Mouse (Mus musculus): ENCODE measurements around the gene H2al2a. TPM values are rescaled to one million over a fixed set of nuclear protein-coding genes. Genes with fewer than 3 reads are reported as not detected.

Gene H2al2a
- total RNA-seq, 2 experiments from 2014 or later: not detected

DNA sequence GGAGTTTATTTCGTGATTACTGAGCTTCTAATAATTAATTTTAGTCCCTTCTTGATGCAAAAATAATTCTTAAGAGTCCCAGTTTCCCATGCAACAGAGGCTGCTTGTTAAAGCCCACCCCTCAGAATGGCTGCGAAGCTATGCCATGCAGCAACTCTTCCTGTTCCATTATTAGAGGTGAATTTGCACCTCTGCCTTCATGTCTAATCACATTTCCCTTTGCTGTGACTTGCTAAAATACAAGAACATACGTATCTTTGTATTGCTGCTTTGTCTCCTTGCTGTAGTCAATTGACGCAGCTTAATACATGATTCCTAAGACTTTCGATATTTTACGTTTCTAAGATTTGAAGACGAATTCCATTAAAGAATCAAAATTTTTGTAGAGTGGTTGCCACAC is 32.9 kb upstream of the H2al2a start:
- peak; percentile 5 to 12 for DNase-seq
- intact Hi-C loops (cut with DNase I): loop anchor here (1.0 to 10.0 kb wide), 11 partner anchors 26 to 1345 kb away; partner anchors contain the start of genes Dnajc1, Mllt10, Msrb2 and Spag6

DNA sequence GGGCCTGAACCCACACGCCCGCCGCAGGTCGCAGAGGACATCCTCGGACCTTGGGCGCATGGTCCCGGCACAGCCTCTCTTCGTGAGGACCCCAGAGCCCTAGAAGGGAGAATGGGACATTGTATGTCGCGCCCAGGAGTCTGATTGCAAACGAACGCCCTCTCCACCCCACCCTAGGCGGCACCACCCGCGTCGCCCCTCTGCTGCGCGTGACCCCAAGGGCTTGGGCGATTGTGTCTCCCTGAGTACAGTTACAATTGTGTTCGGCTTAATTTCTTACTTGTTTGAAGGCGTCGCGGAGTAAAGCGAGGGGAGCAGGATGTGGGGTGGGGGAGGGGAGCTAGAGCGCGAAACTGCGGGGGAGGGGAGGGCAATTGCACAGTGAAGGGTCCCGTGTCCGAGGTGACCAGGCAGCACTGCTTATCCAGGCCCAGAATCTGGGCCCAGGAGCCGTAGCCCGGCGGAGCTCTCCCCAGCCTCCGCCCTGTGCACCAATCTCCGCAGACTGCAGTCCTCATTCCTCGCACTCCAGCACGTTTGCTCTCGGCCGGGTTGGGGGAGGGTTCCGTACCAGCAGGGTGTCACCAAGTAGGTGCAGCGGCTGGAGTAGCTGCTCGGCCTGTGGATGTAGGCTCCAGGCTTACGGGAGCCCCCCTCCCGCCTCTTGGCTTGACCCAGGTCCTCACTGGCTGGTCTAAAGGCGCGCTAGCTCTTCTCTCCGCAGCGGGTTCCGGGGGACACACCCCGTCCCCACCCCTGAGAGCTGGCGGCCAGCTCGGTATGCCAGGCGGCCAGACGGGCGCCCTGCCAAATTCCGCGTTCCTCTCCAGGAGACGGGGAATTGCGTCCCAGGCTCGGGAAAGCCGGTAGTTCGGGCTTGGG is 31.6 kb upstream of the H2al2a start:
- peak; percentile 96 to 97 for DNase-seq
- intact Hi-C loops (cut with DNase I): loop anchor here (1.0 to 10.0 kb wide), 11 partner anchors 27 to 1346 kb away; partner anchors contain the start of genes Dnajc1, Mllt10, Msrb2 and Spag6

DNA sequence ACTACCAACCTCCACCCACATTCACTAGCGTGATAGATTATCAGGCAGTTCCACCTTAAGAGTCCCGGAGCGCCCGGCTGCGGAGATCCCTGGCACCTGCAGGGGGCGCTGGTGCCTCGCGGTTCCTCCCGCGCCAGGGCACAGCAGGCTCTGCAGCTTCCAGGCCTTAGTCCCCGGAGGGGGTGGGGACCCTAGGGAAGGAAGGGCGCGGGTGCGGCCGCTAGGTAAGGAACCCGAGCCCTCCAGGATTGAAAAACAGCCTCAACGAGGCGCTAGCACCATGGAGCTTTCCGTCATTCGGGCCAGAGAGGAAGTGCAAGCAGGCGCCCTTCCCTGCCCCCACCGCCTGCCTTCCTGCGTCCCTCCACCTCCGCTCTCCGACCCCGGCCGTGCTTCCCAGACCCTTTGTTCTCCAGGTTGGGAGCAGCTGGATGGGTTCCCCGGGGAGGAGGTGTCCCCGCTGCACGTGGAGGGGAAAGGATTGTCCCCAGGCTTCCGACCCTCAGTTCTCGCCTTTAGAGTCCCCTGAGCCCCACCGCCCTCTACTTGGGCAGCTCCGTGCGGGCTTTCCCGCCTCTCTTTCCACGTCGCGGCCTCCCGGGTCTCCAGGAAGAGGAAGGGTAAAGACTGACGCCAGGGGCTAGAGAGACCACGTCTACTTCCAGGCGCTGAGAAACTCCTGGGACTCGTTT is 30.8 kb upstream of the H2al2a start:
- DNase-seq: peak; percentile 97 to 98
- intact Hi-C loops (cut with DNase I): loop anchor here (1.0 to 10.0 kb wide), 12 partner anchors 85 to 1347 kb away; partner anchors contain the start of genes Dnajc1, Msrb2 and Spag6

DNA sequence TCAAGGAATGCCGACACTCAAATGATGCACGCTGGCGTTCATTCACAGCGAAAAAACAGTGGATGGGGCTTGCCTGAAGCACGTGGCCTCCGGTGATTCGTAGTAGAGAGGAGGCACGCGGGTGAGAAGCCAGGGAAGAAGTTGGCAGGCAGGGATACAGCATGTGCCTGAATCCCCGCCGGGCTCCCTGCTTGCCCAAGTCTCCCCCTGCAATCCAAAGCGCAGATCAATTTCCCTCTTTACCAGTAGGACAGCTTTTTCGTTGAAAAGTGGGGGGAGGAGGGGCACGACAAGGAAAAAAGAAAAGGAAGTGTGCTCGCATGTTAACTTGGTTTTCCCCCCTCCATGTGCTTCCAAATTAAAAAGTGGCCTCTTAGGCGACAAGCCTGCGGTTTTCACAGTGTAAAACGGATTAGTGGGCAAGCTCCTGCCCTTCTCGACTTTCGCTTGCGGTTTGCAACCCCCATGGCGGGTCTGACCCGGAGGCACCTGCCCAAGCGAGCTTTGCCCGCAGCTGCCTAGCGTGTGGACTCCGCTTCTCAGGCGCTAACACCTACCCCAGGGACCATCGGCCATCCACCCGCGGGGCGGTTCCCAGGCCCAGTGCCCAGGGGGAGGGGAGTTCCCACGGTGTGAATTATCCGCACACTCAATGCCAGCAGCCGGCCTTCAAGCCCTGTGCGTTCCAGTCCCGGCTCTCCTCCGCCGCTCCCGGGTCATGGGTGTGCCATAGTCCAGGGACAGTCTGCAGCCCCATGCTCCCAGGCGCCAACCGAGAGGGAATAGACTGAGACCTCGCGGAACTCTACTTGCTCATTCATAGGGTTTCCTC is 29.6 kb upstream of the H2al2a start:
- peak; percentile 75 to 77 for DNase-seq
- intact Hi-C loops (cut with DNase I): loop anchor here (1.0 to 10.0 kb wide), 12 partner anchors 84 to 1348 kb away; partner anchors contain the start of genes Dnajc1, Msrb2 and Spag6

DNA sequence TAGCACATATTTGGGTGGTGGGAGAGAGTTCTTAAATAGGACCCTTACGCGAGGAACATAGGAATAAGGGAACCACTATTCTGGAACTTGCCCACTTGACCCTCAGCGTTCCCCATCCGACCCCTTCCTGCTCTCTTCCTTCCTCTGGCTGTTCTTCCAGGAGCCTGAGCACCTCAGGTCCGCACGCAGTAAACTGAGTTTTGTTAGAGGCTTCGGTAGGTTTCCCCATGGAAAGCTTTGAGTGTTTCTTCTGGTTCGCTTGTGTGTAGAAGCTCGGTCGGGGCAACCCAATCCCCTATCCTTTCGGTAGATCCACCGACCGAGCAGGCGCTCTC is 29.0 kb upstream of the H2al2a start:
- intact Hi-C loops (cut with DNase I): loop anchor here (1.0 to 10.0 kb wide), 12 partner anchors 83 to 1349 kb away; partner anchors contain the start of genes Dnajc1, Msrb2 and Spag6
- peak in 1 of 2 experiments; percentile 21 for DNase-seq

DNA sequence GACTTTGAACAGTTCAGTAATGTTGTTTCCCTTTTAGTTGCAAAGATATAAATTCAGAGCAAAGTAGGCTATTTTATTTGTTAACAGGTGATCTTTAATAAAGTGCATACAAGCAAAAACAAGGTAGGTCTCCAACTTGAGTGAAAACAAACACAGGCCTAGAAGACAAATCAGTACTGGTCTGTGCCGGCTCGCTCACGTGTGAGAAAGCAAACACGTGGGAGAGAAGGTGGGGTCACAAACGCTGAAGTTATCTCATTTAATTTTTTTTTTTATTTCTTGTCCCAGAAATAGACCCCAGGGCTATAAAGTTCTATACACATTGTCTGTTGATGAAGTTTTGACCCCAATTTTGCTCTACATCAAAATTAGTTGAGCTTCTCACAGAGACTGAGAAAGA is 28.4 kb upstream of the H2al2a start:
- no peak for DNase-seq
- intact Hi-C loops (cut with DNase I): loop anchor here (5.0 to 10.0 kb wide), 9 partner anchors 83 to 1350 kb away; partner anchors contain the start of genes Dnajc1, Msrb2 and Spag6

DNA sequence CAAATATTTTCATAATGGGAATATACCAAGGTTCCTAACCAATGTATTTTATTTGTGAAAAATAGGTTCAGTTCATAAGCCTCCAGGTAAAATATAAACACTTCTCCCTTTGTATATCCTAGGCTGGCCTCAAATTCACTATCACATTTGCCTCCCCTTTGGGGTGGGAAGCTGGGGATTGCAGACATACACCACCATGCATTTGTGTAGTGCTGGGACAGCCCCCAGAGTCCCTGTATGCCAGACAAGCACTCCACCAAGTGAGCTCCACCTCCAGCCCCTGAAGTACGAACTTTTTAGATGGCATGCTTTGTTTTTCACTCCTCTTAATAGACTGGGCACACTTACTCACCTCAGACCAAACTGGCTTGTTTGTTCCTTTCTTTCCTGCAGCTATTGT is 26.1 kb upstream of the H2al2a start:
- DNase-seq: no peak
- intact Hi-C loops (cut with DNase I): loop anchor here (10.0 kb wide), 3 partner anchors 138 to 1352 kb away; partner anchors contain the start of gene Msrb2

DNA sequence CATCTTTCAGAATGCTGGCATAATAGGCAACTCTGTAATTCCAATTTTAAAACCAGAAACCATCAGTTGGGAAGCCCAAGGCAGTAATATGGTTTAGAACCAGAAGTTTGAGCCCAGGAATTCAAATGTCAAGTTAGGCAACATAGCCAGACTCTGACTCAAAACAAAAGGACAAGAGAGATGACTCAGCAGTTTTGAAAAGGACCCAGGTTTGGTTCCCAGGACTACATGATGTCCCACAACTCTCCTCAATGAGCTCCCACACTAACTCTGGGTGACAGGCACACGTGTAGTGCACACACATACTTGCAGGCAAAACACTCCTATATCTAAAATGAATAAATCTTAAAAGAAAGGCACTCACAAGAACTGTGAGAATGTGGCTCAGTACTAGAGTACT is 22.4 kb upstream of the H2al2a start:
- intact Hi-C loops (cut with DNase I): no loop called here

DNA sequence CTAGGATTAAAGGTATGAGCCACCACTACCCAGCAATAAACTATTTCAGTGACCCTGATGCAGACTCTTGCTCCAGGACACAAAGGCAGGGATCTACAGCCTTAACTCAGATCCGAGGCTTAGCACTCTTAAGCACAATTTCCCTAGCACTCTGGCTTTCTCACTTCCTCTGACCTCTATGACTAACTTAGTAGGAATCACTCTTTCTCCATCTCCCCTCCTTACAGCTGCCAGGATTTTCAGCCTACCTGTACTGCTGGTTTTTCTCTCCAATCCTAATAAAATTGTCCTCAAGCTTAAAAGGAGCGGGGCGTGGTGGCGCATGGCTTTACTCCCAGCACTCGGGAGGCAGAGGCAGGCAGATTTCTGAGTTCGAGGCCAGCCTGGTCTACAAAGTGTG is 20.6 kb upstream of the H2al2a start:
- intact Hi-C loops (cut with DNase I): no loop called here

More for the DNA sequence above, 22.4 kb upstream of the H2al2a start:
- no peak for DNase-seq

DNA sequence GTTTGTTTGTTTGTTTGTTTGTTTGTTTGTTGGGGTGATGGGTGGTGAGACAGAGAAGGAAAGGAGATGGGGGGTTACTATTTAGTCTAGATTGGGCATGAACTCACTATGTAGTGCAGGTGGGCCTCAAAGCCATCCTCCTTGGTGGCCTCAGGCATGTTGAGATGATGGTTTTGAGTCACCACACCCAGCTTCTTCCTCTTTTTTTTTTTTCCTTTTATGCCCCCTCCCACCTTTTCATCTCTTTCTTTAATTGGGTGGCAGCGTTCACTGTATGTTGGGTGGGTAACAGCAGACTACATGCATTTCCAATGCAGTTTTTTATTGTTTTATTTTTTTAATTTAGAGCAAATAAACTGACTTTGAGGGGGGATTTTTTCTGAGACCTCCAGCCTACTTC is 19.9 kb upstream of the H2al2a start:
- intact Hi-C loops (cut with DNase I): no loop called here
- DNase-seq: no peak

More for the DNA sequence above, 20.6 kb upstream of the H2al2a start:
- no peak for DNase-seq

DNA sequence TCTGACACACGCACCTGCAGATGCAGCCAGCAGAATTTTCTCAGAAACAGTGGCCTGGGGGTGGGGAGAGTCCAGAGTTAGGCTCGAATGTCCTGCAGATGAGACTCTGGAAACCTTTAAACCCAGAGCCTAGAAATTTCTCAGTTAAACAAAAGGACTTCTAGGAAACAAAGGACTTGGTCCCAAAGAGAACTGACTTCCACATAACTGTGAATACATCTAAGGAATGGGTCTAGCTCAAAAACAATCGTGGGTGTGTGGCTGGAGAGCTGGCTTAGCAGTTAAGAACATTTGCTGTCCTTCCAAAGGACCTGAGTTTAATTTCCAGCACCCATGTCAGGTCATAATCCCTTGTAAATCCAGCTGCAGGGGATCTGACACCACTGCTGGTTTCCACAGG is 18.8 kb upstream of the H2al2a start:
- intact Hi-C loops (cut with DNase I): no loop called here
- DNase-seq: no peak

DNA sequence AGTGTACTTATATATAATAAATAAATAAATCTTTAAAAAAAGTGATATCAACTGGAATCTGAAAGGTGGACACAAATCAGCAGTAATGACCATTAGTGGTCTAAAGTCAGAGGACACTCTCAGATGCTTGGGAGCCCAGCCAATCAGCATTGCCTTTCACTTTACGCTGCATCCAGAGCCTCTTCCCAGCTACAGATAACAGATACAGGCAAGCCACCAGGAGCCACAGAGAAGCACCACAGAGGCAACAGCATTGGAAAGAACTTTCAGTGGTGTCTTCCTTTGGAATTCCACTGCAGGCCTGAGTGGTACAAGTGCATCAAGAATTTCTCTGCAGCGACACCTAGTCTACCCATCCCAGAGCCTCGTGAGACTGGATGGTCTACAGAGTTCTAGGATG is 16.1 kb upstream of the H2al2a start:
- intact Hi-C loops (cut with DNase I): no loop called here
- no peak for DNase-seq

DNA sequence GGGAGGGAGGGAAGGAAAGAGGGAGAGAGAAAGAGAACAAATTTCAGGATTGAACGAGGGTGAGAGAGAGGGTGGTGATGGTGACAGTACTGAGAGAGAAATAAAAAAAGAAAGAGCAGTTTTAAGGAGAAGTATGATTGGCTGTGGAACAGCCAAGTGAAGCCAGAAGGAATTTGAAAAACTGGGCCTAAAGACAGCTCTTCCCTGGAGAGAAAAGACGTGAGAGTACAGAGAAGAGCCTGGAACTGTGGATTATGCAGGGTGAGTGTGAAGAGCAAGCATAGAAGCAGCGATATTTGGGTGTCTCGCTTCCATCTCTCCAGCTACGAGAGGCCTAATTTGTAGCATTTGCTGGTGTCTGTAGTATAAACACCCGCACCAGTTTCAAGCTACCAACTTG is 14.5 kb upstream of the H2al2a start:
- intact Hi-C loops (cut with DNase I): no loop called here
- DNase-seq: no peak

DNA sequence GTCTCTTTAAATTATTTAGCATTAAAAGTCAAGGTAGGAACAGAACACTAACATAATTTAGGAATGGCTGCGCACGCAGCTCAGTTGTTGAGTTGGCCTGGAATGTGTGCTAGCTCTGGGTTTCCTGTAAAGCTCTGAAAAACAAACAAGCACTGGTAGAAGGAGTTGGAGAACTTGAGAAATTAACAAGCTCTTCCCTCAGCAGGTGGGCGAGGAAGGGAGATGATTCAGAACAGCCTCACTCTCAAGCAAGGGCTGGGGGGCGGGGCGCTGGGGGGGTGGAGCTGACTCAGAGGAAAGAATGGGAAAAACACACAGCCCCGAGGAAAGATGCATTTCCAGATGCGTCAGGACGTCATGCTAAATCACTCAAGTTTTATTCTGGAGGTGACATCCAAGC is 8.4 kb upstream of the H2al2a start:
- intact Hi-C loops (cut with DNase I): loop anchor here (5.0 kb wide), 1 partner anchor 807 kb away; no protein-coding TSS in a partner anchor
- no peak for DNase-seq

DNA sequence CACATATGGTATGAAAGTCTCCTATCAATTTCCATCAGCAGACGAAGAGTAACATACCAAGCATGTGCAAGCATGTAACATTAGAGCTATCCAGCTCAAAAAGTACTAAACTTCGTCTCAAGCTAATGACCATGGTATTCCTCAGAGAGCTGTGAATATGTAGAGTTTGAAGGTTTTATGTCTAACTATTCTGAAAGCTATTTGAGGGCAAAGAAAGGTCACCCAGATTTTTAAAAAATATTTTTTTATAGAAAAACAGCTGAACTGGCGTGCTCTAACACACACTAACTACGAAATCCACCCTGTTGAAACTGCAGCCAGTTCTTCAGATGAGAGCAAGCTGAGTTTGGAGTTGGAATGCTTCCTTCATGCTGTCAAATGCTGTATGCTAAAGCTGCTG is 7.5 kb upstream of the H2al2a start:
- intact Hi-C loops (cut with DNase I): no loop called here

DNA sequence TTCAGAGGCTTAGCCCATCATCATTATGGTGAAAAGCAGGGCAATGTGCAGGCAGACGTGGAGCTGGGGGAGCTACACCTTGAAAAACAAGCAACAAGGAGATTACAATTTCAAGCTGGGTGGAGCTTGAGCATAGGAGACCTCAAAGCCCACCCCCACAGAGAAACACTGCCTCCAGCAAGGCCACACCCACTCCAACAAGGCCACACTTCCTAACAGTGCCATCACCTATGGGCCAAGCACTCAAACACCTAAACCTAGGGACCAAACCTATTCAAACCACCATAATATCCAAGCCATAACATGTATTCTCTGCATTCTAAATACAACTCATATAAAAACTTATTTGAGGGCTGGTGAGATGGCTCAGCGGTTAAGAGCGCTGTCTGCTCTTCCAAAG is 5.5 kb upstream of the H2al2a start:
- intact Hi-C loops (cut with DNase I): no loop called here
- no peak for DNase-seq

More for the DNA sequence above, 7.5 kb upstream of the H2al2a start:
- peak; percentile 25 to 29 for DNase-seq

DNA sequence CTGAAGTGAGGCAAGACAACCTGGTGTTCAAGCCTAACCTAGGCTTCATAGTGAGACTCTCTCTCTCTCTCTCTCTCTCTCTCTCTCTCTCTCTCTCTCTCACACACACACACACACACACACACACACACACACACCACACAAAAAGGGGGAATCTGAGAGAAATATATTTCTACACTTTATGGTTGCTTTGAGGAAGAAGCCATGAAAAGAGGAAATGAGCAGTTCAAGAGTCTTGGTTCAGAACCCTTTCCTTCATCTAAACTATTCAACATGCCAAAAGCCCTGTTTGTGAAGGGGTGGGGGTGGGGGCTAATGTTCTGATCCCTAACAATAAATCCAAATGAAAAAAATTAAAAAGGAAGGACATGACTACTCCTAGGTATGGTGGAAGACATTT is 7.2 kb downstream of the H2al2a start:
- intact Hi-C loops (cut with DNase I): no loop called here

DNA sequence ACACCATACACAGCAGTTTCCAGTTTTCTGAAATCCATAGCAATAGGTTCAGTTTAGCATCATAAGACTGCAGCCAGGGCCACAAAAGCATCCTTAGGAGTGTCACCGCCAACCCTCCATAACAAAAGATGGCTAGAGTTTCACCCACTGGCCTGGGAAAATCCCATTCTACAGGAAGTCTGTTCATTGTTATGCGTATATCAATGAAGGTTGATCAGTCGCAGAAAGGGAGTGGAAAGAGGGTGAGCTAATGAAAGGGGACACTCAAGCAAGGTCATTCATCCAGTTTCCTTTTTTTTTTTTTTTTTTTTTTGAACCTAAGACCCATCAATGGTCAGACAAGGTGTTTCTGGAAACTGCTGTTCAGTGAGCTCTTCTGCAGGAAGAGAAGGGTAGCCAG is 7.6 kb downstream of the H2al2a start:
- intact Hi-C loops (cut with DNase I): no loop called here
- no peak for DNase-seq

More for the DNA sequence above, 7.2 kb downstream of the H2al2a start:
- no peak for DNase-seq

DNA sequence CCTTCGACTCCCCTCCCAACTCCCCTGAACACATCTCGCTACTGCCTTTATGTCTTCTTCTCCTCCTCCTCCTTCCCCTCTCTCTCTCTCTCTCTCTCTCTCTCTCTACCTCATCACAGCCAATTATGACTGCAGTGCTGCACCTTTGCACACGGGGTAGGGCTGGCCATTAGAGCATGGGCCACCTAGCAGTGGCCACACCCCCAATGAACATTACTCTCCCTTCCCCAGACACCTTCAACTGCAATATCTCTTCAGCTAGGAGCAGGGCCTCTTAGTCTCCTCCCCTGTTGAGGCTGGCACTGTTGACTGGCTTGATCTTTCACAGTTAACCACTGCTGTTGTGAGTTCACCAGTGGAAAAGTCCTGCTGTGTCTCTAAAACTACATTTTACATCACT is 10.1 kb downstream of the H2al2a start:
- DNase-seq: no peak
- intact Hi-C loops (cut with DNase I): no loop called here

DNA sequence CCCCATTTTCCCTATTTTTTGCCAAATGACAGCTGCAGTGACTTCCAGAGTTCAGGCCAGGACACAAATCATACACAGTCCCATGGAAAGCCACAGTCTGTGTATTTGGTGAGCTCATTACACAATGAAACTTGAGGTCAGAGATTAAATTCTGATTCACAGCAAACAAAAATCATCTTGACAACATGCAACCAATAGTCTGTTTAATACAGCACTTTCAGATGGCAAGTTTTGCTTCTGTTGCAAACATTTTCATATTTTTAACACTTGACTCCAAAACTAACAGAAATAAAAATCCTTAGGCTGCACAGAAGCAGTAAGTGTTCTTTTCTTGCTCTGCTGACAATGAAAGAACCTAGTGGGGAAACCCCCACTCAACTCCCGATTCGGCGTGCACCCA is 12.0 kb downstream of the H2al2a start:
- intact Hi-C loops (cut with DNase I): no loop called here
- DNase-seq: peak in 1 of 2 experiments; percentile 18
